Mouse (Mus musculus) testis, adult 2 months (tissue): Measurements from ENCODE around the gene 2810004N23Rik. TPM values are rescaled to one million over a fixed set of nuclear protein-coding genes. Genes with fewer than 3 reads are reported as not detected.

ENCODE experiments used
- H3K27ac ChIP-seq: fragments of 200-500 bp; 2 replicates; pipeline ENCODE4 v1.5.1; 2012; ENCODE audit warnings: low read depth, low read length; ENCODE audit not compliant: control insufficient read depth, insufficient read depth
- H3K27me3 ChIP-seq: fragments of 200-500 bp; 2 replicates; pipeline ENCODE4 v1.6.1; 2012; ENCODE audit warnings: mild to moderate bottlenecking, low read length, moderate library complexity; ENCODE audit not compliant: control insufficient read depth, insufficient read depth
- H3K36me3 ChIP-seq: fragments of 200-500 bp; 2 replicates; pipeline ENCODE4 v1.6.1; 2012; ENCODE audit warnings: mild to moderate bottlenecking, low read length; ENCODE audit not compliant: control insufficient read depth, insufficient read depth
- H3K4me1 ChIP-seq: fragments of 200-500 bp; 2 replicates; pipeline ENCODE4 v1.6.1; 2012; ENCODE audit warnings: low read length; ENCODE audit not compliant: control insufficient read depth, insufficient read depth
- H3K4me3 ChIP-seq: fragments of 200-500 bp; 2 replicates; pipeline ENCODE4 v1.5.1; 2012; ENCODE audit warnings: low read depth, mild to moderate bottlenecking, low read length, moderate library complexity, mixed read lengths; ENCODE audit not compliant: control insufficient read depth
- CTCF ChIP-seq: fragments of 200-500 bp; IDR thresholded peaks from 2 replicates; pipeline ENCODE4 v1.5.1; 2012; ENCODE audit warnings: low read depth, mild to moderate bottlenecking, inconsistent platforms, low read length, moderate library complexity; ENCODE audit not compliant: control insufficient read depth, insufficient read depth, insufficient replicate concordance
- POLR2A ChIP-seq: fragments of 200-500 bp; IDR thresholded peaks from 2 replicates; pipeline ENCODE4 v1.6.1; 2012; ENCODE audit warnings: low read depth, mild to moderate bottlenecking, inconsistent platforms, low read length, moderate library complexity; ENCODE audit not compliant: control insufficient read depth
- polyA plus RNA-seq: library from polyadenylated mRNA; depleted of rRNA; stranded (reverse); fragments of >200 nt; gene quantifications from 2 replicates; pipeline ENCODE4 v1.2.3, GENCODE M21; 2012

The 2810004N23Rik gene
- polyA plus RNA-seq, 1 experiment, result 9.5 TPM

GRCm38 (mm10) chr8:124809419-124809818, 53.5 kb downstream of the 2810004N23Rik start:
- no peak overlapping the region for H3K27ac ChIP-seq

GRCm38 (mm10) chr8:124805990-124806389, 56.9 kb downstream of the 2810004N23Rik start:
- TF ChIP-seq CTCF (no peak), POLR2A (no peak)
- H3K36me3 ChIP-seq, result no peaks in the 10 kb centered on the region
- no peak overlapping the region for H3K4me3 ChIP-seq
- H3K27ac ChIP-seq, result no peak overlapping the region
- no peaks in the 10 kb centered on the region for H3K27me3 ChIP-seq
- H3K4me1 ChIP-seq, result no peaks in the 10 kb centered on the region

More at GRCm38 (mm10) chr8:124809419-124809818, 53.5 kb downstream of the 2810004N23Rik start:
- Histone ChIP-seq H3K4me3 (no peak overlapping the region), H3K36me3 (no peaks in the 10 kb centered on the region), H3K4me1 (no peaks in the 10 kb centered on the region), H3K27me3 (no peaks in the 10 kb centered on the region)
- TF ChIP-seq CTCF, result no peak

- Histone ChIP-seq H3K36me3 (no peaks in the 10 kb centered on the region), H3K27me3 (no peaks in the 10 kb centered on the region), H3K4me3 (no peak overlapping the region), H3K4me1 (no peaks in the 10 kb centered on the region), H3K27ac (no peak overlapping the region)
- TF ChIP-seq CTCF (no peak), POLR2A (no peak)
Observed at GRCm38 (mm10) chr8:124803824-124804702, 58.9 kb downstream of the 2810004N23Rik start.

GRCm38 (mm10) chr8:124800542-124800941, 62.4 kb downstream of the 2810004N23Rik start:
- Histone ChIP-seq H3K36me3 (no peaks in the 10 kb centered on the region), H3K4me3 (no peak overlapping the region), H3K4me1 (no peaks in the 10 kb centered on the region), H3K27me3 (no peaks in the 10 kb centered on the region), H3K27ac (no peak overlapping the region)
- TF ChIP-seq POLR2A (no peak), CTCF (no peak)

- Histone ChIP-seq H3K36me3 (no peaks in the 10 kb centered on the region), H3K27ac (no peak overlapping the region), H3K4me1 (peaks cover 19% of the 10 kb centered on the region), H3K4me3 (no peak overlapping the region), H3K27me3 (no peaks in the 10 kb centered on the region)
- TF ChIP-seq CTCF (no peak), POLR2A (no peak)
Observed at GRCm38 (mm10) chr8:124795781-124796488, 67.0 kb downstream of the 2810004N23Rik start.

- Histone ChIP-seq H3K4me3 (no peak overlapping the region; the same call in 1 of the 2 replicates), H3K27ac (no peak overlapping the region), H3K27me3 (no peaks in the 10 kb centered on the region), H3K36me3 (no peaks in the 10 kb centered on the region), H3K4me1 (peaks cover 19% of the 10 kb centered on the region)
- TF ChIP-seq CTCF, result no peak
Observed at GRCm38 (mm10) chr8:124794486-124794780, 68.5 kb downstream of the 2810004N23Rik start.

GRCm38 (mm10) chr8:124793661-124794485, 69.0 kb downstream of the 2810004N23Rik start:
- H3K4me3 ChIP-seq, result peak overlapping the region; percentile 60
- H3K27ac ChIP-seq, result no peak overlapping the region
- H3K4me1 ChIP-seq, result peaks cover 19% of the 10 kb centered on the region
- H3K36me3 ChIP-seq, result no peaks in the 10 kb centered on the region
- no peak for TF ChIP-seq POLR2A
- H3K27me3 ChIP-seq, result no peaks in the 10 kb centered on the region
